Mouse (Mus musculus): ENCODE results near the gene Ifi213. TPM values are rescaled to one million over a fixed set of nuclear protein-coding genes. Genes with fewer than 3 reads are reported as not detected.

The Ifi213 gene
- polyA plus RNA-seq (2012; fragmentation: generic; extraction: Trizol): not detected

DNA sequence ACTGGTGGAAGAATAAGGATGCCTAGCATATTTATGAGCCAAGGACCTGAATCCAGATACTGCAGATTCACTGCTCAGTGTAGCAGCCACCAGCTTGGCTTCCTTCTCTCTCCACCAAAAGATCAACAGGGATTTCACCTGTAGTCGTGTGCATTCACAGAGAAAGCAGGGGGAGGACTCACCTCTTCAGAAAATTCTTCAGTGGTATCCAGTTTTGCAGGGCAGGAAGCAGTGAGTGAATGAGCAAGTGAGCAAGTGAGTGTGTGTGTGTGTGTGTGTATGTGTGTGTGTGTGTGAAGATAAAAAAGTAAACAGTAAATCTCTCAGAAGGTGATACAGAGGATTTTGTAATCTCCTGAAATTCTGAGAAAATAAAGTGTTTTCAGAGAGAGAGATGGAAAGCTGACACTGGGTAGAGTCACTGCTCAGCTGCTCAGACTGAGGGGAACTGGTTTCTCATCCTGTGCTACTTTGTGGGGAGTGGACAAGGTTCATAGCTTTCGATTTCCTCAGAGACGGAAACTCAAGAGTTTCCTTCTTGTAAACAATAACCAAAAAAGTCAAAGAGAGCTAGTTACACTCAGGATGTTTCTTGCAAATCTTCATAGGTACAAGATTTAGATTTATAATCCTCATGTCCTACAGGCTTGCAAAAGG, at the start of gene Ifi213:
TSS of gene Ifi213 (minus strand) at position 437 of the 657 bp plus-strand sequence.

DNA sequence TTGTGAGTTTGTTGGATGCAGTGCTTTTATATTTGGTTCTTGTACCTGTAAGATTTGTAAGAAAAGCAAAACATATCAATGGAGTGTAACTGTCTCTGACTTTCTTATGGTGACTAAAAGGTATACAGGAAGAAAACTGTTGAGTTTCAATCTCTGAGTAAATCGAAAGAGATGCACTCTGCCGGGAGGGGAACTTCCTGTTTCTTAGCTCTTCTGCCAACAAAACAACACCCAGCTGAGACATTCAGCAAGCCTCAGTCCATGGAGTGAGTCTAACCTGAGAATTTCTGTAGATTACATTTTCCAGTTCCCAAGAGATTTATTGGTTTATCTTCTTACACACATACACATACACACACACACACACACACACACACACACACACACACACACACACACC, 31.5 kb upstream of the Ifi213 start, which contains the start of gene Ifi209:
TSS of gene Ifi209 (plus strand) at position 296 of the 400 bp plus-strand sequence.

DNA sequence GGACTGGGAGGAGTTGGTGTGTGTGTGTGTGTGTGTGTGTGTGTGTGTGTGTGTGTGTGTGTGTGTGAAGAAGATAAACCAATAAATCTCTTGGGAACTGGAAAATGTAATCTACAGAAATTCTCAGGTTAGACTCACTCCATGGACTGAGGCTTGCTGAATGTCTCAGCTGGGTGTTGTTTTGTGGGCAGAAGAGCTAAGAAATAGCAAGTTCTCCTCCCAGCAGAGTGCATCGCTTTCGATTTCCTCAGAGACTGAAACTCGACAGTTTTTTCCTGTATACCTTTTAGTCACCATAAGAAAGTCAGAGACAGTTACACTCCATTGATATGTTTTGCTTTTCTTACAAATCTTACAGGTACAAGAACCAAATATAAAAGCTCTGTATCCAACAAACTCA, 63.3 kb downstream of the Ifi213 start, which contains the start of gene Ifi214:
TSS of gene Ifi214 (minus strand) at position 167 of the 400 bp plus-strand sequence.

Other genes with a start within 250 kb of the Ifi213 start
- gene Aim2, start 248.4 kb downstream of the Ifi213 start, polyA plus RNA-seq (2012; fragmentation: generic; extraction: Trizol): under 1 TPM; 0.02 to 0.44 TPM
- gene Cadm3, start 231.6 kb downstream of the Ifi213 start, polyA plus RNA-seq (2012; fragmentation: generic; extraction: Trizol): not detected
- gene Ifi206, start 108.2 kb downstream of the Ifi213 start, polyA plus RNA-seq (2012; fragmentation: generic; extraction: Trizol): not detected
- not detected for gene Ifi214, start 63.3 kb downstream of the Ifi213 start, polyA plus RNA-seq (2012; fragmentation: generic; extraction: Trizol)
- not detected for gene Ifi209, start 31.6 kb upstream of the Ifi213 start, polyA plus RNA-seq (2012; fragmentation: generic; extraction: Trizol)
- gene Ifi208, start 74.4 kb upstream of the Ifi213 start, polyA plus RNA-seq (2012; fragmentation: generic; extraction: Trizol): under 1 TPM in 1 of 2 experiments, not detected in 1; 0.05 TPM
- gene Ifi207, start 142.5 kb upstream of the Ifi213 start, polyA plus RNA-seq (2012; fragmentation: generic; extraction: Trizol): under 1 TPM in 1 of 2 experiments, not detected in 1; 0.61 TPM
- gene Ifi204, start 167.7 kb upstream of the Ifi213 start, polyA plus RNA-seq (2012; fragmentation: generic; extraction: Trizol): 1 to 10 TPM in 1 of 2 experiments, under 1 TPM in 1; 0.60 to 5.7 TPM